In genomic region chr4:139193176-139194093, GRCm38 (mm10) we compare ENCODE assay signal across 7 mouse cellular contexts. TPM values are rescaled to one million over a fixed set of nuclear protein-coding genes. Genes with fewer than 3 reads are reported as not detected.
DNase-seq lines count a peak whose midpoint lies in the region; ATAC-seq and TF ChIP-seq lines count a peak whose summit lies in the region.

No protein-coding gene starts in this region.

- no peak for DNase-seq in testis, postnatal 14 days (ENCODE audit: low spot score)
- DNase-seq in ovary, adult 18-20 months (ENCODE audit: low spot score) = no peak

- TF ChIP-seq CTCF in testis, adult 2 months (IDR thresholded peaks at IDR 0.05; ENCODE audit: control insufficient read depth, insufficient read depth, insufficient replicate concordance, low read depth, low read length) = no peak
- no peak for TF ChIP-seq CTCF in cortical plate, adult 2 months (IDR thresholded peaks at IDR 0.05; ENCODE audit: extremely low read depth, insufficient read depth, low read length)

- peak overlapping the region; percentile 98 for H3K4me3 ChIP-seq in testis, adult 2 months (ENCODE audit: control insufficient read depth, low read depth, low read length)
- H3K4me3 ChIP-seq in cortical plate, adult 2 months (ENCODE audit: insufficient read depth, low read length) = peak overlapping the region; percentile 76
- peak overlapping the region; percentile 89 for H3K4me3 ChIP-seq in hindbrain, embryonic 16.5 days (ENCODE audit: low read length)
- peak overlapping the region; percentile 94 for H3K4me3 ChIP-seq in stomach, embryonic 14.5 days (ENCODE audit: low read depth, low read length)

- peaks cover 21% of the 10 kb centered on the region for H3K4me1 ChIP-seq in testis, adult 2 months (ENCODE audit: control insufficient read depth, insufficient read depth, low read length)
- H3K4me1 ChIP-seq in cortical plate, adult 2 months (ENCODE audit: control insufficient read depth, insufficient read depth, low read length) = peaks cover 16% of the 10 kb centered on the region
- peaks cover 31% of the 10 kb centered on the region for H3K4me1 ChIP-seq in hindbrain, embryonic 16.5 days (ENCODE audit: control insufficient read depth, insufficient read depth, low read depth, low read length)
- H3K4me1 ChIP-seq in stomach, embryonic 14.5 days (ENCODE audit: control insufficient read depth, insufficient read depth, low read length) = peaks cover 47% of the 10 kb centered on the region

- peak overlapping the region; percentile 99 for H3K4me2 ChIP-seq in hindbrain, embryonic 16.5 days (ENCODE audit: low read length)
- peak overlapping the region; percentile 89 for H3K4me2 ChIP-seq in stomach, embryonic 14.5 days (replicated peaks; ENCODE audit: low read depth, low read length)

- peak; percentile 77 for TF ChIP-seq POLR2A in testis, adult 2 months (IDR thresholded peaks at IDR 0.05; ENCODE audit: control insufficient read depth, low read depth, low read length)
- TF ChIP-seq POLR2A in cortical plate, adult 2 months (IDR thresholded peaks at IDR 0.05; ENCODE audit: extremely low read depth, insufficient read depth, low read length) = no peak

- peak; percentile 10 for ATAC-seq in hindbrain, embryonic 16.5 days
- peak; percentile 5; the same call in 1 of the 2 replicates for ATAC-seq in megakaryocyte, adult 5-6 weeks (ENCODE audit: poor library complexity, severe bottlenecking)
- ATAC-seq in stomach, embryonic 14.5 days (ENCODE audit: insufficient number of reproducible peaks, insufficient read depth, low FRiP score, low read depth) = no peak

- peak overlapping the region; percentile 97 for H3K9ac ChIP-seq in hindbrain, embryonic 16.5 days (ENCODE audit: low read depth, low read length)
- H3K9ac ChIP-seq in stomach, embryonic 14.5 days (replicated peaks; ENCODE audit: low read depth, low read length) = peak overlapping the region; percentile 90

- no peaks in the 10 kb centered on the region for H3K9me3 ChIP-seq in hindbrain, embryonic 16.5 days (ENCODE audit: control insufficient read depth, low read length)
- H3K9me3 ChIP-seq in stomach, embryonic 14.5 days (ENCODE audit: control insufficient read depth, low read depth, low read length) = no peaks in the 10 kb centered on the region

- peak overlapping the region; percentile 88 for H3K27ac ChIP-seq in testis, adult 2 months (ENCODE audit: control insufficient read depth, insufficient read depth, low read depth, low read length)
- peak overlapping the region; percentile 90 for H3K27ac ChIP-seq in cortical plate, adult 2 months (ENCODE audit: insufficient read depth, low read length)
- peak overlapping the region; percentile 80 for H3K27ac ChIP-seq in hindbrain, embryonic 16.5 days (ENCODE audit: low read depth, low read length)
- peak overlapping the region; percentile 90 for H3K27ac ChIP-seq in stomach, embryonic 14.5 days (ENCODE audit: low read length)

- no peaks in the 10 kb centered on the region for H3K36me3 ChIP-seq in testis, adult 2 months (ENCODE audit: control insufficient read depth, insufficient read depth, low read length)
- no peaks in the 10 kb centered on the region for H3K36me3 ChIP-seq in hindbrain, embryonic 16.5 days (ENCODE audit: control insufficient read depth, insufficient read depth, low read length)
- H3K36me3 ChIP-seq in stomach, embryonic 14.5 days (ENCODE audit: control insufficient read depth, insufficient read depth, low read length) = no peaks in the 10 kb centered on the region

- H3K27me3 ChIP-seq in testis, adult 2 months (ENCODE audit: control insufficient read depth, insufficient read depth, low read length) = no peaks in the 10 kb centered on the region
- H3K27me3 ChIP-seq in hindbrain, embryonic 16.5 days (replicated peaks; ENCODE audit: control insufficient read depth, insufficient read depth, low read length) = no peaks in the 10 kb centered on the region
- no peaks in the 10 kb centered on the region for H3K27me3 ChIP-seq in stomach, embryonic 14.5 days (ENCODE audit: control insufficient read depth, insufficient read depth, low read length)

- 6% methylated on average over 35 of the region's 35 CpGs for WGBS in hindbrain, embryonic 16.5 days
- WGBS in stomach, embryonic 14.5 days = 5% methylated on average over 35 of the region's 35 CpGs

RNA-seq across cellular contexts. Expression of gene Capzb, which starts 0.7 kb away (rescaled TPM):
- 286 and 311 TPM in 2 replicates for polyA plus RNA-seq in testis, adult 2 months (2012; rRNA removed)
- polyA plus RNA-seq in cortical plate, adult 2 months (2012; rRNA removed) = 229 and 234 TPM in 2 replicates
- 339 and 345 TPM in 2 replicates for polyA plus RNA-seq in hindbrain, embryonic 16.5 days (2015; fragmentation: Nextera tagmentation; extraction: Ambion mirVana)
- 683 and 689 TPM in 2 replicates for total RNA-seq in megakaryocyte, adult 5-6 weeks (2015)
- total RNA-seq in megakaryocyte, adult 5-6 weeks (2017) = 251 and 275 TPM in 2 replicates
- polyA plus RNA-seq in stomach, embryonic 14.5 days (2014; fragmentation: Nextera tagmentation; extraction: Ambion mirVana) = 280 and 301 TPM in 2 replicates
